Mouse (Mus musculus) thymus, adult 18-20 months (tissue): Measurements from ENCODE around the gene Gm42906.

Experiments
- DNase-seq, 2 experiments: peaks; one replicate each; pipeline ENCODE4 v3.0.0; 2022; ENCODE audit warnings: mixed read lengths in 2 of 2

The Gm42906 gene

DNA sequence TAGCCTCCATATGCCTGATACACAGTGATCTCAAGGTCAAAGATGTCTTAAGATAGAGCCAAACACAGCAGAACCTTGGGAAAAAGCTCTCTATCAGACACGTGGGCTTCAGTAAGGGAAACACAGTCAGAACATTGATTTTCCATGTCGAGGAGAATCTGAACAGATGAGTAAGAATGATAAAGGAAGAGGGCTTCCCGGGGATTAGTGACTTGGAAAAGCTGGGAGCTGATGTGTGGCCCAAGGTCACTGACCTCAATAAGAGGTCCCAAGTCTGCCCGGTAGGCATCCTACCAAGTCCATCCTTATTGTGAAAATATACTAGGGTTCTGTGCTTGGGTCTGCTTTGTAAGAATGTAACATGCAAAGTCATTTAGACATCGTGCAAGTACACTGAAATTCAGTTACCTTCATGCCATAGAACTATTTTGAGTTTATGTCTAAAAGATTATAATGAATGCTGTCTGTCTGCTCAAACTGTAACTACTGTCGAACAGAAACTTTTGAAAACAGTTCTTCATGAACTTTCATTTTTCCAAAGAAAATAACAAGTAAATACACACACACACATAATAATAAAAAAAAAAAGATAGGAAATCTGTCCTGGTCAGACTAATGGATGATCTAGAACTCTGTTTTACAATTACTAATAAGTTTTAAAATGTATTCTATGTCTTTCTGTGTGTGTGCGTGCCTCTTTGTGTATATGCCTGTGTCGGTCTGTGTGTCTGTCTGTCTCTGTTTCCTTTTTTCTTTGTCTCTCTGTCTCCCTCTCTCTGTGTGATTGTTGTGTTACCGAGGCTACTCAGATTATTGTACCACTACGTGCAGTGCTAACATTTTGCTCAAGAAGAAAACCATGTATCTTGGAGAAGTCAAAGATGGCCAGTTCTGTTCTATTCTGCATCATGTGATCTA, 322.6 kb downstream of the Gm42906 start:
- no peak for DNase-seq

DNA sequence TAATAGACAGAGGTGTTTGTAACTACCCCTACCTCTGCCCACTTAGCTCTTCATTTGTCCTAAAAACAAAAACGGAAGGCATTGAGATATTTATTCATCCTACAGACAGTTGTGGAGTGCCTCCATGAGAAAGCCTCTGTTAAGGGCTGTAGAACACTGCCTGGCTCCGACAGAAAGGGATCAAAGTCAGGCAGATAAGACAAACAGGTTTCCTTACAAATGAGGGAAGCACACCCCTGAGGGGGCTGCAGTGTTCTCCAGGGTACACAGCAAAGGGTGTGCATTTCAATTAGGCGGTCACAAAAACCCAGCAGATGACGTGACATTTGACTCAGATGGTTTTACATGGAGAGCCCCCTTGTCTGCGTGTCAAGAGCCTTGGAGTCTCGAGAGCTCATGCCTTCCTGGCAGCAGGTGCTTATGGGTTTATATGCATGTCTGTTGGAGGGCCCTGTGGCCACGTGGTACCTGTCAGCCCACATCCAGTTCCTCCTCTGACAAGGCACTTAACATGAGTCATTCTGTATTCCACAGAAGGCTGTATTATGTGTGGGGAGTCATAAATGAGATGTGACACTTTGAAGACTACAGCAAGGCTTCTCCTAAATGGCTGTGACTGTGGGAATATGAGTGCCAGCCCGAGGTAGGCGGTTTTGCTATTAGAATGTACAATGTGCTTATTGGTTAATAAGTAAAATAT, 323.5 kb downstream of the Gm42906 start:
- DNase-seq, result no peak

DNA sequence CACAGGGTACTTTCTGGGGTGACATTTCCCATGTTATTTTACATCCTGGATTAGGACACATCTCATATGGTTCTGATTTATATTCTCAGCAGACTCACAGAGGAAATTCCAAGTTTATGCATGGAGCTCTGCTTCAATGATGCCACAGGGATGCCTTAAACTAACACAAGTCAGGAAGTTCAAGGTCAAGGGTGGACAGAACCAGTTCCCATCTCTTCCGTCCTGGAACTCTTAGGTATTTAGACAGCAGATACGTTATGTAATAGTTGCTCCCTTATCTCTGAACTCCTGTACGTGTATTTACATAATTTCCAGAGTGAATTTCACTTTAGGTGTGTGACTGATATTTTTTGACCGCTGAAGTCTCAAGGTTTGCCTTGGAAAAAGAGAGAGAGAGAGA, 324.7 kb downstream of the Gm42906 start:
- no peak for DNase-seq

DNA sequence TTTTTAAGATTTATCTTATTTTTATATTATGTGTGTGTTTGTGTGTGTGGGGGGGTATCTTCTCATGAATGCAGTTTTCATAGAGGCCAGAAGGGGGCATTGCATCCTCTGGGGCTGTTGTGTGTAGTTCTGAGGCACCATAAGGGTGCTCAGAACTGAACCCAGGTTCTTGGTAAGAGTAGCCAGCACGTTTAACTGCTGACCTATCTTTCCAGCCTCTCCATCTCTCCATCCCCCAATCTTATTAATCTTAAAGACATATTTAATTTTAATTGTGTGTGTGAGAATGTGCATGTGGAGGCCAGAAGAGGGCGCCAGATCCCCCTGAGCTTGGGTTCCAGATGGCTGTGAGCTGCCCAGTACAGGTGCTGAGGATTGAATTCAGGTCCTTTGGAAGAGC, 325.7 kb downstream of the Gm42906 start:
- DNase-seq, result no peak

DNA sequence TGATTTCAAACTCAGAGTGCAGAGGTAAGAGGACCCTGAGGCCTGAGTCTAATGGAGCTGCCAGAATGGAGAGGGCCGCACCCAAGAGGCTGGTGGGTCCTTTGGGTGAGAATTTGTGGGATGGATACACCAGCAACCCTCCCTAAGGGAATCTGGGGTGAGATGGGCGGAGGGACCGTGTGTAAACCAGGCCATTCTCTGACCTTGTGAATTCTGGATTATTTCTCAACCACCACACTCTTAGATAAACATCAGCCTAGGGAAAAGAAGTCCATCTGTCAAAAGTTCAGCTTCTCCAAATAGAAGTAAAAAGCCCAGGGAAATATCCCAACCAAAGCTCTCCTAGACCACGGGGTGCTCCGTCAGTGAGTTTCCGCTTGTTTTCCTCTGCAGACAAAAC, 332.0 kb downstream of the Gm42906 start:
- no peak for DNase-seq

DNA sequence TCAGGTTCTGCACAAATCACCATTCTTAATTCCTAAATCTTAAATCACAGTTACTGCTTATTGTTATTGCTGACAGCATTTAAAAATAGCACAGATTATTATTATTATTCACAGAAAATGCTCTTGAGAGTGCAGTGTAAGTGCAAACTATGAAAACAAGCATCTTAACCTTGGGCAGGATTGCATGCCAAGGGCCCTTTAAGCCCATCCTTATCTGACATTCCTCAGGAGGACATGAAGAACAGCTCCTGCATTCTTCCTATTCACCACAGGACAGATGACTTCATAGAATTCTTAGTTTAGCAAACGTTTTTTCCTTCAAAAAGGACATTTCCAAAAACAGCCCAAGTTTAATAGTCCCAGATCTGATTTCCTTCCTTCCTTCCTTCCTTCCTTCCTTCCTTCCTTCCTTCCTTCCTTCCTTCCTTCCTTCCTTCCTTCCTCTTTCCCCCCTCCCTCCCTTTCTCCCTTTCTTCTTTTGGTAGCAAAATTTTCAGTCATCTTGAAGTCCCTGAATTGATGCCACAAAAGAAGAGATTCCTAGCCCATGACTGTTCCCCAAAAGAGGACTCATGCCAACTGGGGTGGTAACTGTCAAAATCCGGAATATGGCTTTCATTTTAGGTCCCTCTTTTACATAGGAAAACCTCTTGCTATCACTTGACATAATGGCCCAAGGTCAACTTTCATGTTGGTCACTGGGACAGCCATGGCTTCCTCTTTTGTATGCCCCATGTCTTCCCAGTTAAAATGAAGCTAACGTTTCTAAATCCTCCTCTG, 334.9 kb downstream of the Gm42906 start:
- DNase-seq, result no peak

DNA sequence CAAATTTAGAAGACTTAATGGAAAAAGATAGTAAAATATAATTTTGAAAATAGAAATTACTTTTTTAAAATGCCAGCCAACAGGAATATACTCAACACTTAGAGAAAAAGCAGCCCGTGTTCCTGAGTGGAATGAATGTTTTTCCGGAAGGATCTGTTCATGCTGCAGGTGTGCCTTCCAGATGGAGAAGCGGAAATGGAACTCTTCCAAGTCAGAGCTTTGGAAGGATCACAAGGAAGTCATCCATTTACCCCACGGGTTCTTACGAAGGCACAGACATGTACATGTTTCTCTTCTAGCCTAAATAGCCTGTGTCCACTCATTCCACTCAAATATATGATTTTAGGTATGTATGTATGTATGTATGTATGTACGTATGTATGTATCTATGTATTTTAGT, 337.0 kb downstream of the Gm42906 start:
- no peak for DNase-seq

DNA sequence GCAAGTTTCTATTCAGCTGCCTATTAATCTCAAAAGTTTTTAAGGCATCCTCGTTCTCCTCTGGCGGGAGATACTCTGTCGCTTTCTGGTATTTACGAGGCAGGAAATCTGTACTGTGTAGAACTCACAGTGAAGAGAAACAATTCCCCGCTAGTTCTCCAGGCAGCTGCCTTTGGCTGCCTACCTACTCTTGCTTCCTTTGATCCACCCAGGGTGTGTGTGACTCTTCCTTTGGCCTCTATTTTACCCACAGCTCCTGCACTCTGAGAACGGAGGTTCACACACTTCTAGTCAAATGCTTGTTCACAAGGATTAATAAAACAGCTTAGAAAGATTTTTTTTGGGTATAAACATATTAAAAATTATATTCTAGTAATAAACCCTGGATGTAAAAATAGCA, 338.8 kb downstream of the Gm42906 start:
- no peak for DNase-seq

DNA sequence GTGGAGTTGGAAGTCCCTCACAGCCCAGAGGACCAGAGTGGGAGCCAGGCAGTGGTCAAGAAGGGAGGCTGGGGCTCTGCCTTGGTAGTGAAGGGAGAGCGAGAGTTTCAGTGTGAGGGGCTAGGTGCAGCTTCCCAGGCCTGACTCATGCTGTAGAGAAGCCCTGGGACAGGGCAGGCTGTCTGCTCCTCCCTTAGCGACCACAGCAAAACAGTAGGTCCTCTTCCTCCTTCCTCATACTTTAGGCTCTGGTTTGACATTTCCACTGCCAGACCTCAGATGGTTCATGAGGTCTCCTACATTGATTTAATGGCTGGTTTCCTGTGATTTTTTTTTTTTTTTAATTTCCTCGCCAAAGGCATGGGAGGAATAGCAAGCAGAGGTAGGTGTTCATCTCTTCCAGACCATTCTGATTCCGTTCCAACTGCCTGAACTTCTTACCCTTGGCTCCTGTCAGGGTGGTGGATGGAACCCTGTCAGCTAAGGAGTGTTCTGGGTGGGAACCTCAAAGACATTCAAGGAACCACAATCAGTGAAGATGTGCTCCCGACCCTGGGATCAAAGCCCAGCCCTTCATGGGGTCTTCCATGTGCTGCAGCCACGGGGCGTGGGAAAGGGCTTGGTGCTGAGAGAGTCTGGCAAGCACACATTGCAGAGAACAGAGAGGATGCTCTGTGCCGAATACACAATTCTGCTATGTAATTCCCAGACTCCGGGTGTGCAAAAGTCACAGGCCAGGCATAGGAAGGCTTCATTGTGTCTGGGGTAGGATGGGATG, 341.3 kb downstream of the Gm42906 start:
- no peak for DNase-seq

DNA sequence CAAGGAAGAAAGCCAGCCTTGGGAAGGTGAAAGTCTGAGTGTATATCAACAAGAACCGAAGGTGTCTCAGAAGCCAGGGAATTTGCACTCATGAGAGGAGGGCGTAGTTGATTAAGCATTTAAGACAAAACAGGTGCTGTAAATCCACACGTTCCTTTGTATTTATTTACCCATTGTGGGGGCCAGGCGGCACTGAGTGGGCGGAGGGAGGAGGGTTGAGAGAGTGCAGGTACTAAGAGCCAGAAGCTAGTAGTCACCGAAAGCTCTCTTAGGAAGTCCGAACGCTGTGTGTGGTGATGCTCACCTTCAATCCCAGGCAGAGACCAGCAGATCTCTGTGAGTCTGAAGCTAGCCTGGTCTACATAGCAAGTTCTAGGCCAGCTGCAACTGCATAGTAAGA, 342.2 kb downstream of the Gm42906 start:
- no peak for DNase-seq

DNA sequence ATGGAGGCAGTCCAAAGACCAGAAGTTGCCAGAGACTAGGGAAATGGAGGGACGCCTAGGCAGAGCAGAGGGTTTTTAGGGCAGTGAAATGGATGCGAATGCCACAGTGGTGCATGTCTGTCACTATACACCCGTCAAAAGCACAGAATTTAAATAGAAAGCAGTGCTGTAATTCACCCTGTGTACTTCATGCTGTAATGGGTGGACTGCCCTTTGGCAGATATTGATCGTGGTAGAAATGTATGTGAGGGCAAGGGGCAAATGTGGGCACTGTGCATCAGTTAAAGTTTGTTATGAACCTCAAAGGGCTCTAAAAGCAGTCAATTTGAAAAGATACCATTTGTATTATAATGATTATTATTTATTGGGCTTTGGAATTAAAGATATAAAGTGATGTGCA, 347.7 kb downstream of the Gm42906 start:
- no peak for DNase-seq

DNA sequence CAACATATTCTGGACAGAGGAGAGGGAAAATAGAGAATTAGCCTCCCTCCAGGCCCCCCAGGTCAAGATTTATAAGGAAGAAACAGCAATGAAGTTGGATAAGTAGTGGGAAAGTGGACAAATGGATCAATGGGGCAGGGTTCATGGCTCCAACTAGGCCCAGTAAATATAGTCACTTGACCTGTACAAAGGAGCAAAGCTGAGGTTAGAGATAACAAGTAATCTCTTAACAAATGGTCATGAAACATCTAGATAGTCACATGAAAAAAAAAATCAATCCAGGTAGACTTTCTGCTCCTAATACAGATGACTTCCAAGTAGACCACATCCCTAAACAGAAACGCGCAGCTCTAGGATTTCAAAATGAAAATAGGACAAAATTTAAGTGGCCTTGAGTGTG, 350.0 kb downstream of the Gm42906 start:
- no peak for DNase-seq

DNA sequence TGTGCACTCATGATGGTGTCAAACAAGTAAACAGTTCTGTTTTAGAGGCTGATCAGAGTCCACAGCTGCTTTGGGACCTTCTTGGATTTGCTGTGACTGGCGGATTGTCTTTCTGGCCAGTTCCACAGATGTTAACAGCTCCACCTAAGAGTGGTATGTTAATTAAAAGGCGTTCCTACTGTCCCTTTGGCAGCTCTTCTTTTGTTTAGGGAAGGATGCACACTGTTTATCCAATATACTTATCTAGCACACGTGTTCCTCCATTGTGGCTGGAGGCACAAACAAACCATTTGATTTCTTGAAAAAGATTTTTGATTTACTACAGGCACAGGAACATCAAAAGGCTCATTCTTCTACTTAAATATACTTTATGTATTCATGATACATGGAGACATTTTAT, 351.0 kb downstream of the Gm42906 start:
- no peak for DNase-seq

DNA sequence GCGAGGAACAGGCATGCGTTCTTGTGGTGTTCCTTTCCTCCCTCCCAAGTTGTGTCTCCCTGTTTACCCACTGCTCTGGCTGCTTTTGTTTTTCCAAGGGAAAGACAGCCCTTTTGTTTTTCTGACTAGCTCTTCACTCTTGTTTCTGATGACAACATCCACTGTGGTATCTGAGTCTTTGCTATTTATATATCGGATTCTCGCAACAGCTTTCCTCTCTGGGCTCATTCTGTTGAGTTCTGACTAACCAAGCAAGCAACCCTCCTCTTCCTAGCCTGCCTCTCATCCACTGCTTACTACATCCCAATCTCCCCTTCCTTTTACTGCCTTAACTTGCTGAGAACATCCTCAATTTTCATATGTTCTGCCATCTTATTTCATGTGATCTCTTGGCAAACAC, 353.7 kb downstream of the Gm42906 start:
- no peak for DNase-seq

DNA sequence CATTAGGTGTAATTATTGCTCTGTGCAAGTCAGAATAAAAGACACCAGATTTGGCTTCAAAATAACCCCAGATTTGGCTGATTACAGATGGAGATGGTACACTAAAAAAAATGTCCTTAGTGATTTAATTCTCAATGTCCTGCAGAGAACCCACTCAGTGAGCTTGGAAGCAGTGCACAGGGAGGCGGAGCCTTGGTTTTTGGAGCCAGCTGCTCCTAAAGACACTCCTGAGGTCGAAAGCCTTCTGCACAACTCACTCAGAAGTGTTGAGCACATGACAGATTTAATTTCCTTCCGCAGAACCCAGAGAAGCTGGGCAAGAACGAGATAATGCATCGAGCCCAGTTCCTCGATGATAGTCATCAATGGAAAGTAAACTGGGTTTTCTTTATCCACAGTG, 356.5 kb downstream of the Gm42906 start:
- DNase-seq, result no peak

DNA sequence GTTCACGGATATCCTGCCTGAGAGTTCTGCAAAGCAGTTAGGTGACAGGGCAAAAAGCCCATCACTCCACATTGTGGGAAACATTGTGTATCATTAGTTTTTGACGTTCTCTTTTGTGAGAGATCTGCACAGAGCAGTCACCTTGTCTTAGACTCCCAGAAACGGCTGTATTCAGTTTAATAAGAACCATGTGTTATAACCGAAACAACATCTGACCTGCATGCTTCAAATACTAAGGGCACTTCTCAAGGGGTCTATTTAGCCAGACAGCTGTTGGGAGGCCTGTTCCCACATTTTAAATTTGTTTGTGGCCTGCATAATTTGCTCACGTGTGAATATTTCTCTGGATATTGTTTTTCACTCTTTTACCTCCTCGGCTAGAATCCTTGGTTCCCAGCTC, 357.1 kb downstream of the Gm42906 start:
- DNase-seq, result no peak

DNA sequence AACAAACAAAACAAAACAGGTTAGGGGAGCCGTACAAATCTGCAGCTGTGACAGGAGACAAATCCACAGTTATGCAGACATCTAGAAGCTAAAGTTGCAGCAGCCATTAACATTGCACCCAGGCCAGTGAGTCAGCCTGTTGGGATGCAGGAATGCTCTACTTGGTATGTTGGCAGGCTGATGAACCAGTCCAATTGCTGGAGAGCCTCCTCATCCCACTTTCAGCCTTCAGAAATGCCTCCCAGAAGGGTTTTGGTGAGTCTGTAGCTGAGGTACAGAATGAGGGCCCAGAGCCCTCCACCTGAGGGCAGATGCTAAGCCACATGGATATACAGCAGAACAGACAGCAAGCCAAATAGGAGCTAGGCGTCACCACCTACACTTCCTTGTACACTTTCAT, 358.4 kb downstream of the Gm42906 start:
- DNase-seq, result no peak

DNA sequence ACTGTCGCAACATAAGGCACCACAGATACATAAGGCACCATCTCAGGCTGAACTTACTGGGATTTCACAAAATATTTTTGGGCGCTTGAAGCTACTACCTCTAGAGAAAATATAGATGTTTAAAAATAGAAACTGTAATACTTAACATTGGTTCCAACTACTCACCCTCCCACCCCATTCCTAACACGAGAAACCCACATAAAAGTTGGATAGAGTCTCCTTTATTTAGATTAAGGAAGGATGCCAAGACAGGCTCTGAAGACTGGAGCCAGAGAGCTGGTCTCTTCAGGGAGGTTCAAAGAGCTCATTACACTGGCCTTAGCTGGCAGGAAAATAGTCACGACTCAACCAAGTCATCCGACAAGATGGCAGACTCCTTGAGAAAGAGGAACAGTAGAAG, 361.9 kb downstream of the Gm42906 start:
- DNase-seq, result no peak

DNA sequence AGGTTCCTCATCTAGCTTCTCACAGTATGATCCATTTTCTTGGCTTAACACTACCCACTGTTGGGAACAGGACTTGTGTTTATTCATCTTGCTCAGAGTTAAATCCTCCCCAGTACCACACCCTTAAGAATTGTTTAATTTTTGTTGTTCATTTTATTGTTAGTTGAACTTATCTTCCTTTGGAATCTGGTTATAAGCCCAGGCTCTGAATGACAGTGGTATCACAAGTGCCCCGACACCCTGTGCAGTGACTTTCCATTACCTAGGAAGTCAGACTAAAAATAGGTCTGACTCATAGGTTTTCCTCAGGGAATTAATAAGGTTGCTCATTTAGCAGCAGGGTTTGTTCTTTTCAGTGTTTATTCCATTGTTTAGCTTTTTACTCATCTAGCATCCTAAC, 362.7 kb downstream of the Gm42906 start:
- DNase-seq, result no peak

DNA sequence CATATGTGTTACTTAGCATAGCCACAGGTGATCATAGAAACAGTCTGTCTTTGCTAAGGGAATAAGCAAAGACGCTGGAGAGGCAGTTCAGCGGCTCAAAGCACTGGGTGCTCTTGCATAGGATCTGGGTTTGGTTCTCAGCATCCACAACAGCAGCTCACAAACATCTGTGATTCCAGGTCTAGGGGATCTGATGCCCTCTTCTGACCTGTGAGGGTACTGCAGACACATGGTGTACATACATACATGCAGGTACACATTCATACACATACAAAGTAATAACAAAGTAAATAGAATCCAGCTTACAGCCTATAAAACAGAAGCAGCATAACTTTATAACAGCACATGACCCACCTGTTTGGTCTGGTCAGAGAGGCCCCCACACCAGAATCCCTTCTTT, 366.0 kb downstream of the Gm42906 start:
- no peak for DNase-seq

DNA sequence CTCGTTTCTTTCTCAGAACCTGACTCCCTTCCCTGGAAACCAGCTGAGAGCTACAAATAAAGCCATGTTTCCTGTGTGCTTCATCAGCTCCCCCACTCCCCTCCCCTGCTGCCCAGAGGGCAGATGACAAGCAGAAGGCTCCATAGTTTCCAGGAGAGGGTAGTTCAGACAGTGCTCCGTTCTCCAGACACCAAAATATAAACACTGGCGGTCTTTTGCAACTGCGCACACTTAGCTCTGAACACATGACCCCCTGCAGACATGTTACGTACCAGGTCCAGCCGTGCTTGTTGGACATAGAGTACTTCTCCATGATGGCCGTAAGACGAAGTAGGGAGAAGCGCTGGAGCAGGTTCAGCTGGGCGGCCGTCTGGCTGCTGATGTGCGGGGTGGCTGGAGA, 367.5 kb downstream of the Gm42906 start:
- DNase-seq, result no peak

DNA sequence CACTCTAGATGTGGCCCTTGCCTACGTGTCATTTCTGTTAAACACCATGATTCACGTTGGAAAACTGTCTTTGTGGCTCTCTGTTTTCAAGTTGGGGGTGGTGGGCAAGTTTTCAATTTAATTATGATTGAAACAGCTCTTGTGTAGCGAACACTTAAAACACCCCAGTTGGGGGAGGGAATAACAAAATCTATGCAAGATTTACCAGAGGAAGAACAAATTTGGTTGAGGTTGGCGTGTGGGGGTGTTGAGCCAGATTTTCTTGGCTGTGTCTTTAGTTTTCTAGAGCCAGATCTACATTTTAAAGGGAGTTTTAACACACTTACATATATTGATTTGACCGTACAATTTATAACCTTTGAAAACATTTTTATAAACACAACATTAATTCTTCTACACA, 368.2 kb downstream of the Gm42906 start:
- DNase-seq, result no peak

DNA sequence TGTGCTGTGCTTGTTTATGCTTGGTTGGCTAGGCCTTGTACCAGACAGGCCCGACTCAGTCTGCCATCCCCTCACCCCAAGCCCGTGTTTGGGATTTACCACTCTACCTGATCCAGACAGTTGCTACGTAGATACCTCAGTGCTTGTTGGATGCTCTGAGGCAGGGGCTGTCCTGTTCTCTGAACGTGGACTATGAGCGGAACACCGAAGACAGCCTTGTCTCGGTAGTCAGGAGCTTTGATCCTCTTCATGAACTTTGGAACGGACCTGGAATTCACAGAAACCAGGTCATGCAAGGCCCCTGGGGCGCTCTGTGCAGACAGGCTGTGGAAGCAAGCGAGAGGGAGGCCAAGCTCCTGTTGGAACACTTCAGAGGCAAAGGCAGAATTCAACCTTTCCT, 368.6 kb downstream of the Gm42906 start:
- no peak for DNase-seq
